In the genomic region with DNA sequence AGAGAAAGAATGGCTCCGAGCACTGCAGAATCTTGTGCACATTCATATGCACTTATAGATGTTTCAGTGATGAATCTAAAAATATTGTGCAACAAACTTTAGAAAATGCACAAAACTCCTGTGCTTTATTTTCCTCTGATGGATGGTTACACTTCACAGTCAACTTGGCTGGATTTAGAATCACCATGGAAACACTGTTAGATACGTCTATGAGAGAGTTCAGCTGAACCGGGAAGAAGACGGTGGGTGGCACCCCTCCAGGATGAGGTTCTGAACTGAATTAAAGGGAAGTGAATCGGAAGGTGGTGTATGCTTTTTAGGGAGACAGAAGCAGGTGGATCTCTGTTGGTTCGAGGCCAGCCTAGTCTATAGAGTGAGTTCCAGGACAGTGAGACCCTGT, we compare ENCODE assay signal across 30 mouse cellular contexts. TPM values are rescaled to one million over a fixed set of nuclear protein-coding genes. Genes with fewer than 3 reads are reported as not detected.
DNase-seq lines count a peak whose midpoint lies in the region; ATAC-seq lines count a peak whose summit lies in the region.
"Had no signal": no experiment of that assay in that cellular context is flagged by ENCODE, and none has a peak within 500 bp of the region (broad histone marks: within the 10 kb centered on the region; RNA-seq: fewer than 3 reads in every experiment).

No protein-coding gene starts in this region.

- H3K27me3 ChIP-seq in heart, embryonic 11.5 days (ENCODE audit: control insufficient read depth, insufficient read depth, low read length) = no peaks in the 10 kb centered on the region
- H3K27me3 ChIP-seq: embryonic facial prominence, embryonic 12.5 days; hindbrain, embryonic 12.5 days; limb, embryonic 15.5 days; midbrain, embryonic 12.5 days; neural tube, embryonic 12.5 days; Patski had no signal

- WGBS in heart, embryonic 11.5 days (ENCODE audit: insufficient replicate concordance) = 82% methylated on average over 6 of the region's 6 CpGs

- intact Hi-C loops in left cerebral cortex, postnatal 4 days (cut with DNase I) = loop anchor here (10.0 kb wide), 1 partner anchor 235 kb away; no protein-coding TSS in a partner anchor

- H3K4me3 ChIP-seq in heart, embryonic 11.5 days (ENCODE audit: low read depth, low read length) = no peak overlapping the region
- H3K4me3 ChIP-seq: embryonic facial prominence, embryonic 12.5 days; heart, embryonic 10.5 days; hindbrain, embryonic 12.5 days; limb, embryonic 10.5 days; limb, embryonic 15.5 days; midbrain, embryonic 12.5 days; myocyte; neural tube, embryonic 12.5 days had no signal

- H3K36me3 ChIP-seq in heart, embryonic 11.5 days (ENCODE audit: control insufficient read depth, insufficient read depth, low read length) = no peaks in the 10 kb centered on the region
- H3K36me3 ChIP-seq: embryonic facial prominence, embryonic 12.5 days; G1E; heart, embryonic 10.5 days; hindbrain, embryonic 12.5 days; limb, embryonic 10.5 days; limb, embryonic 15.5 days; midbrain, embryonic 12.5 days; neural tube, embryonic 12.5 days had no signal

- H3K9me3 ChIP-seq in heart, embryonic 11.5 days (replicated peaks; ENCODE audit: control insufficient read depth, low read length) = no peaks in the 10 kb centered on the region
- H3K9me3 ChIP-seq: embryonic facial prominence, embryonic 12.5 days; G1E; heart, embryonic 10.5 days; hindbrain, embryonic 12.5 days; limb, embryonic 10.5 days; limb, embryonic 15.5 days; neural tube, embryonic 12.5 days had no signal

- H3K4me2 ChIP-seq in heart, embryonic 11.5 days = no peak overlapping the region
- H3K4me2 ChIP-seq: embryonic facial prominence, embryonic 12.5 days; hindbrain, embryonic 12.5 days; limb, embryonic 15.5 days; lung, embryonic 14.5 days; midbrain, embryonic 12.5 days; neural tube, embryonic 12.5 days had no signal

- no peak for ATAC-seq in heart, embryonic 11.5 days (replicated peaks; ENCODE audit: insufficient number of reproducible peaks, low FRiP score, low TSS enrichment)
- ATAC-seq: intestine, embryonic 16.5 days; Patski had no signal

- no peak overlapping the region for H3K27ac ChIP-seq in heart, embryonic 11.5 days (ENCODE audit: low read depth, low read length)
- H3K27ac ChIP-seq: embryonic facial prominence, embryonic 12.5 days; heart, embryonic 10.5 days; hindbrain, embryonic 12.5 days; kidney, postnatal 0 days; limb, embryonic 10.5 days; limb, embryonic 15.5 days; liver, embryonic 14.5 days; midbrain, embryonic 12.5 days; neural tube, embryonic 12.5 days had no signal

- DNase-seq in cerebellum, postnatal 14 days = peak; percentile 37 to 53
- DNase-seq in cerebellum, adult 8-10 months = no peak
- DNase-seq in left cerebral cortex, adult 18-20 months (ENCODE audit: low spot score in 2 of 2) = peak; percentile 23 to 25
- no peak for DNase-seq in left cerebral cortex, postnatal 4 days
- peak; percentile 75 to 78 for DNase-seq in right cerebral cortex, postnatal 10 days (ENCODE audit: low spot score in 2 of 2)
- DNase-seq in right cerebral cortex, postnatal 25 days = no peak
- DNase-seq: adrenal gland, postnatal 10 days; cerebellum, adult 2 months; embryo, embryonic 11 days; gastrocnemius, postnatal 25 days; heart, adult 11 months; heart, postnatal 36 days; kidney, adult 8-10 months; lung, embryonic 14.5 days; lung, postnatal 4 days; thymus, postnatal 4 days had no signal

- H3K9ac ChIP-seq in heart, embryonic 11.5 days (ENCODE audit: low read depth, low read length) = no peak overlapping the region
- H3K9ac ChIP-seq: embryonic facial prominence, embryonic 12.5 days; hindbrain, embryonic 12.5 days; limb, embryonic 15.5 days; liver, embryonic 14.5 days; lung, embryonic 14.5 days; midbrain, embryonic 12.5 days; neural tube, embryonic 12.5 days had no signal

- peaks cover 11% of the 10 kb centered on the region for H3K4me1 ChIP-seq in heart, embryonic 11.5 days (ENCODE audit: control insufficient read depth, insufficient read depth, low read length)
- H3K4me1 ChIP-seq: embryonic facial prominence, embryonic 12.5 days; limb, embryonic 10.5 days; limb, embryonic 15.5 days; neural tube, embryonic 12.5 days had no signal

RNA-seq across cellular contexts. Expression of a gene that starts 34.8 kb away (rescaled TPM):
- total RNA-seq in left cerebral cortex, adult 18-20 months (2021) = 1 to 10 TPM; 4.1 to 4.5 TPM
- 1 to 10 TPM; 4.8 to 4.9 TPM for total RNA-seq in left cerebral cortex, postnatal 4 days (2021)
- 2.2 TPM in 2 replicates for polyA plus RNA-seq in heart, embryonic 11.5 days (2014; fragmentation: Nextera tagmentation; extraction: Ambion mirVana)

Comparison
In these comparisons a context has a peak if more than half of its experiments do, and no peak if none do; other contexts are left out.
1. DNase-seq: peak in cerebellum, postnatal 14 days (2 of 2), left cerebral cortex, adult 18-20 months (2 of 2) and right cerebral cortex, postnatal 10 days (2 of 2); none in cerebellum, adult 8-10 months (single experiment), left cerebral cortex, postnatal 4 days (single experiment) and right cerebral cortex, postnatal 25 days (single experiment).